Mouse (Mus musculus) forelimb bud, embryonic 11.5 days (tissue): ENCODE results near the gene Pdlim1.

Experiments
- DNase-seq: peaks from one replicate; pipeline ENCODE4 v3.0.0-alpha.2; 2012; ENCODE audit warnings: low read depth, low spot score

Pdlim1 gene

GRCm38 (mm10) chr19:40284704-40285103, 13.1 kb upstream of the Pdlim1 start:
- DNase-seq, result no peak

GRCm38 (mm10) chr19:40283415-40283814, 11.8 kb upstream of the Pdlim1 start:
- DNase-seq, result no peak

- DNase-seq, result no peak
Measured at GRCm38 (mm10) chr19:40278372-40279023, 6.9 kb upstream of the Pdlim1 start.

GRCm38 (mm10) chr19:40277494-40277893, 5.9 kb upstream of the Pdlim1 start:
- DNase-seq, result no peak

- no peak for DNase-seq
Measured at GRCm38 (mm10) chr19:40275401-40276188, 4.0 kb upstream of the Pdlim1 start.

- DNase-seq, result no peak
Measured at GRCm38 (mm10) chr19:40272674-40273073, 1.0 kb upstream of the Pdlim1 start.

- DNase-seq, result no peak
Measured at GRCm38 (mm10) chr19:40270351-40271307, 1.0 kb downstream of the Pdlim1 start.

- no peak for DNase-seq
Measured at GRCm38 (mm10) chr19:40269526-40269925, 2.1 kb downstream of the Pdlim1 start.

GRCm38 (mm10) chr19:40268493-40268892, 3.1 kb downstream of the Pdlim1 start:
- no peak for DNase-seq

- DNase-seq, result no peak
Measured at GRCm38 (mm10) chr19:40267380-40267779, 4.3 kb downstream of the Pdlim1 start.

GRCm38 (mm10) chr19:40259485-40259884, 12.2 kb downstream of the Pdlim1 start:
- DNase-seq, result no peak

GRCm38 (mm10) chr19:40257396-40257795, 14.2 kb downstream of the Pdlim1 start:
- no peak for DNase-seq

- DNase-seq, result no peak
Measured at GRCm38 (mm10) chr19:40256376-40257050, 15.1 kb downstream of the Pdlim1 start.

- no peak for DNase-seq
Measured at GRCm38 (mm10) chr19:40255561-40255960, 16.1 kb downstream of the Pdlim1 start.

GRCm38 (mm10) chr19:40254741-40255140, 16.9 kb downstream of the Pdlim1 start:
- DNase-seq, result no peak

- no peak for DNase-seq
Measured at GRCm38 (mm10) chr19:40253768-40254167, 17.9 kb downstream of the Pdlim1 start.

- no peak for DNase-seq
Measured at GRCm38 (mm10) chr19:40251115-40251514, 20.5 kb downstream of the Pdlim1 start.

- no peak for DNase-seq
Measured at GRCm38 (mm10) chr19:40249352-40249751, 22.3 kb downstream of the Pdlim1 start.

- no peak for DNase-seq
Measured at GRCm38 (mm10) chr19:40248476-40248875, 23.2 kb downstream of the Pdlim1 start.

- DNase-seq, result no peak
Measured at GRCm38 (mm10) chr19:40247268-40247666, 24.4 kb downstream of the Pdlim1 start.

GRCm38 (mm10) chr19:40246646-40247267, 24.9 kb downstream of the Pdlim1 start:
- no peak for DNase-seq
